Mouse (Mus musculus) gastrocnemius, postnatal 4 days (tissue): ENCODE data around the gene Cts7. TPM values are rescaled to one million over a fixed set of nuclear protein-coding genes. Genes with fewer than 3 reads are reported as not detected.

Experiments
- DNase-seq, 2 experiments: peaks; one replicate each; pipeline ENCODE4 v3.0.0; 2021 to 2022; ENCODE audit warnings: low spot score in 2 of 2, mixed read lengths in 2 of 2
- long read RNA-seq, 2 experiments: library from polyadenylated mRNA; stranded (forward); transcript quantifications; one replicate each; pipeline ENCODE4 v2.0.0; 2021
- microRNA-seq: library from miRNA; unstranded; fragments of <30 nt; microRNA quantifications from one replicate; pipeline ENCODE4 v1.2.0, GENCODE M21; 2021
- total RNA-seq, 2 experiments: library from RNA; stranded (reverse); gene quantifications; 2 replicates each; pipeline ENCODE4 v1.2.3; 2021

Cts7 gene
- not detected for total RNA-seq
- long read RNA-seq, experiment 1: 0 reads
- long read RNA-seq, experiment 2: 0 reads

GRCm38 (mm10) chr13:61358097-61358496 lies at the start of gene Cts7:
Gene Cts7 (minus strand): TSS chr13:61358197.
- no peak for DNase-seq

Small RNA genes lying within 50 kb of the gene (microRNA-seq; reads per million reads assigned to microRNA genes)
- not detected for gene Gm27704

Other genes starting within 250 kb of the Cts7 start
- gene Ctsr, start 193.9 kb downstream of the Cts7 start, total RNA-seq: not detected
- gene Cts6, start 154.8 kb downstream of the Cts7 start, total RNA-seq: not detected
- not detected for gene Cts8, start 102.8 kb downstream of the Cts7 start, total RNA-seq
- not detected for gene Gm49398, start 69.4 kb downstream of the Cts7 start, total RNA-seq
- not detected for gene Ctsm, start 183.6 kb upstream of the Cts7 start, total RNA-seq
- not detected for gene Gm49352, start 210.0 kb upstream of the Cts7 start, total RNA-seq
- not detected for gene Cts3, start 211.9 kb upstream of the Cts7 start, total RNA-seq